Mouse (Mus musculus): Measurements from ENCODE around the gene Psen2. TPM values are rescaled to one million over a fixed set of nuclear protein-coding genes. Genes with fewer than 3 reads are reported as not detected.

The Psen2 gene
- polyA plus RNA-seq, 2 experiments, result 17.1 to 23.4 TPM

GRCm38 (mm10) chr1:180259753-180260152 is 3.5 kb downstream of the Psen2 start:
- DNase-seq (ENCODE audit: low spot score) (no peak), ATAC-seq (ENCODE audit: low FRiP score, low read depth) (no peak)
- H3K27me3 ChIP-seq (ENCODE audit: control insufficient read depth, insufficient read depth, low read length), result no peaks in the 10 kb centered on the region
- no peaks in the 10 kb centered on the region for H3K9me3 ChIP-seq (ENCODE audit: control insufficient read depth, low read length)
- H3K36me3 ChIP-seq (ENCODE audit: control insufficient read depth, insufficient read depth, low read length), result no peaks in the 10 kb centered on the region
- no peak overlapping the region for H3K4me2 ChIP-seq (replicated peaks; ENCODE audit: low read depth, low read length, severe bottlenecking)
- no peak overlapping the region for H3K9ac ChIP-seq (ENCODE audit: low read depth, low read length, severe bottlenecking)
- TF ChIP-seq POLR2A (IDR thresholded peaks at IDR 0.05; ENCODE audit: borderline replicate concordance, extremely low read depth, insufficient read depth, insufficient read length), result no peak
- 76% methylated on average over 2 of the region's 2 CpGs for WGBS
- H3K4me3 ChIP-seq (replicated peaks; ENCODE audit: low read length), result no peak overlapping the region
- no peak overlapping the region for H3K27ac ChIP-seq (replicated peaks; ENCODE audit: low read depth, low read length)
- peaks cover 9% of the 10 kb centered on the region; the same call in 1 of the 2 replicates for H3K4me1 ChIP-seq (ENCODE audit: control insufficient read depth, insufficient read depth, low read length)

GRCm38 (mm10) chr1:180257446-180257845 is 5.8 kb downstream of the Psen2 start:
- TF ChIP-seq POLR2A (IDR thresholded peaks at IDR 0.05; ENCODE audit: borderline replicate concordance, extremely low read depth, insufficient read depth, insufficient read length), result no peak
- WGBS, result 88% methylated on average over 6 of the region's 6 CpGs
- no peak overlapping the region for H3K4me2 ChIP-seq (replicated peaks; ENCODE audit: low read depth, low read length, severe bottlenecking)
- no peaks in the 10 kb centered on the region for H3K9me3 ChIP-seq (ENCODE audit: control insufficient read depth, low read length)
- H3K27me3 ChIP-seq (ENCODE audit: control insufficient read depth, insufficient read depth, low read length), result no peaks in the 10 kb centered on the region
- no peak overlapping the region for H3K9ac ChIP-seq (ENCODE audit: low read depth, low read length, severe bottlenecking)
- no peak overlapping the region for H3K4me3 ChIP-seq (replicated peaks; ENCODE audit: low read length)
- H3K4me1 ChIP-seq (ENCODE audit: control insufficient read depth, insufficient read depth, low read length), result peaks cover 9% of the 10 kb centered on the region; the same call in 1 of the 2 replicates
- H3K36me3 ChIP-seq (ENCODE audit: control insufficient read depth, insufficient read depth, low read length), result no peaks in the 10 kb centered on the region
- no peak overlapping the region for H3K27ac ChIP-seq (replicated peaks; ENCODE audit: low read depth, low read length)
- DNase-seq (ENCODE audit: low spot score), result no peak
- no peak for ATAC-seq (ENCODE audit: low FRiP score, low read depth)

GRCm38 (mm10) chr1:180256866-180257265 is 6.4 kb downstream of the Psen2 start:
- peak overlapping the region; percentile 71 for H3K9ac ChIP-seq (ENCODE audit: low read depth, low read length, severe bottlenecking)
- H3K4me2 ChIP-seq (replicated peaks; ENCODE audit: low read depth, low read length, severe bottlenecking), result peak overlapping the region; percentile 98
- H3K4me3 ChIP-seq (replicated peaks; ENCODE audit: low read length), result peak overlapping the region; percentile 65
- no peaks in the 10 kb centered on the region for H3K36me3 ChIP-seq (ENCODE audit: control insufficient read depth, insufficient read depth, low read length)
- H3K27ac ChIP-seq (replicated peaks; ENCODE audit: low read depth, low read length), result no peak overlapping the region
- WGBS, result 59% methylated on average over 4 of the region's 4 CpGs
- DNase-seq (ENCODE audit: low spot score), result no peak
- no peak for TF ChIP-seq POLR2A (IDR thresholded peaks at IDR 0.05; ENCODE audit: borderline replicate concordance, extremely low read depth, insufficient read depth, insufficient read length)
- no peaks in the 10 kb centered on the region for H3K9me3 ChIP-seq (ENCODE audit: control insufficient read depth, low read length)
- H3K4me1 ChIP-seq (ENCODE audit: control insufficient read depth, insufficient read depth, low read length), result peaks cover 9% of the 10 kb centered on the region; the same call in 1 of the 2 replicates
- no peak for ATAC-seq (ENCODE audit: low FRiP score, low read depth)
- H3K27me3 ChIP-seq (ENCODE audit: control insufficient read depth, insufficient read depth, low read length), result no peaks in the 10 kb centered on the region

- ATAC-seq (ENCODE audit: low FRiP score, low read depth), result peak; percentile 94
- 0 out of 2 replicates have a peak, but pooled peaks have one; percentile 18 for TF ChIP-seq POLR2A (IDR thresholded peaks at IDR 0.05; ENCODE audit: borderline replicate concordance, extremely low read depth, insufficient read depth, insufficient read length)
- under 1% methylated on average over 23 of the region's 39 CpGs for WGBS
- Histone ChIP-seq H3K9ac (ENCODE audit: low read depth, low read length, severe bottlenecking) (peak overlapping the region; percentile 71), H3K36me3 (ENCODE audit: control insufficient read depth, insufficient read depth, low read length) (no peaks in the 10 kb centered on the region), H3K27me3 (ENCODE audit: control insufficient read depth, insufficient read depth, low read length) (no peaks in the 10 kb centered on the region), H3K4me2 (replicated peaks; ENCODE audit: low read depth, low read length, severe bottlenecking) (peak overlapping the region; percentile 98), H3K27ac (replicated peaks; ENCODE audit: low read depth, low read length) (no peak overlapping the region; the same call in 1 of the 2 replicates), H3K4me1 (ENCODE audit: control insufficient read depth, insufficient read depth, low read length) (peaks cover 9% of the 10 kb centered on the region; the same call in 1 of the 2 replicates), H3K9me3 (ENCODE audit: control insufficient read depth, low read length) (no peaks in the 10 kb centered on the region), H3K4me3 (replicated peaks; ENCODE audit: low read length) (peak overlapping the region; percentile 65)
- peak; percentile 94 for DNase-seq (ENCODE audit: low spot score)
These were observed 7.0 kb downstream of the Psen2 start for GRCm38 (mm10) chr1:180256138-180256674.

GRCm38 (mm10) chr1:180255294-180256117 is 7.7 kb downstream of the Psen2 start:
- Histone ChIP-seq H3K9ac (ENCODE audit: low read depth, low read length, severe bottlenecking) (peak overlapping the region; percentile 71), H3K27me3 (ENCODE audit: control insufficient read depth, insufficient read depth, low read length) (no peaks in the 10 kb centered on the region), H3K36me3 (ENCODE audit: control insufficient read depth, insufficient read depth, low read length) (no peaks in the 10 kb centered on the region), H3K27ac (replicated peaks; ENCODE audit: low read depth, low read length) (no peak overlapping the region), H3K4me2 (replicated peaks; ENCODE audit: low read depth, low read length, severe bottlenecking) (peak overlapping the region; percentile 98), H3K4me1 (ENCODE audit: control insufficient read depth, insufficient read depth, low read length) (peaks cover 9% of the 10 kb centered on the region; the same call in 1 of the 2 replicates), H3K9me3 (ENCODE audit: control insufficient read depth, low read length) (no peaks in the 10 kb centered on the region), H3K4me3 (replicated peaks; ENCODE audit: low read length) (peak overlapping the region; percentile 65)
- ATAC-seq (ENCODE audit: low FRiP score, low read depth) (peak; percentile 31), DNase-seq (ENCODE audit: low spot score) (peak; percentile 19)
- WGBS, result 4% methylated on average over 22 of the region's 33 CpGs
- no peak for TF ChIP-seq POLR2A (IDR thresholded peaks at IDR 0.05; ENCODE audit: borderline replicate concordance, extremely low read depth, insufficient read depth, insufficient read length)

Data from limb, embryonic 14.5 days (tissue).